Mouse (Mus musculus): ENCODE results near the gene Slamf7. TPM values are rescaled to one million over a fixed set of nuclear protein-coding genes. Genes with fewer than 3 reads are reported as not detected.

Slamf7 gene
- polyA plus RNA-seq, 1 experiment from 2014 or later: not detected

GRCm38 (mm10) chr1:171610781-171611180 lies 42.1 kb downstream of the Slamf7 start:
- Histone ChIP-seq H3K4me3 (replicated peaks) (no peak overlapping the region), H3K27ac (no peak overlapping the region), H3K4me1 (replicated peaks) (no peaks in the 10 kb centered on the region), H3K27me3 (no peaks in the 10 kb centered on the region), H3K9ac (no peak overlapping the region), H3K4me2 (no peak overlapping the region), H3K36me3 (no peaks in the 10 kb centered on the region), H3K9me3 (replicated peaks) (no peaks in the 10 kb centered on the region)
- ATAC-seq (ENCODE audit: low read depth) (no peak), DNase-seq (no peak)
- 0% methylated on average over 1 of the region's 1 CpGs for WGBS (ENCODE audit: insufficient replicate concordance)

GRCm38 (mm10) chr1:171610026-171610425 lies 42.8 kb downstream of the Slamf7 start:
- Histone ChIP-seq H3K4me2 (no peak overlapping the region), H3K9me3 (replicated peaks) (no peaks in the 10 kb centered on the region), H3K4me1 (replicated peaks) (no peaks in the 10 kb centered on the region), H3K27ac (no peak overlapping the region), H3K27me3 (no peaks in the 10 kb centered on the region), H3K4me3 (replicated peaks) (no peak overlapping the region), H3K9ac (no peak overlapping the region), H3K36me3 (no peaks in the 10 kb centered on the region)
- DNase-seq: peak; percentile 15
- ATAC-seq (ENCODE audit: low read depth): no peak
- 69% methylated on average over 2 of the region's 2 CpGs for WGBS (ENCODE audit: insufficient replicate concordance)

GRCm38 (mm10) chr1:171607176-171607575 lies 45.7 kb downstream of the Slamf7 start, which contains the start of gene Ly9:
Ly9 (minus strand) TSS chr1:171607410.
- no peaks in the 10 kb centered on the region for H3K27me3 ChIP-seq
- 23% methylated on average over 9 of the region's 9 CpGs for WGBS (ENCODE audit: insufficient replicate concordance)
- H3K9me3 ChIP-seq (replicated peaks): no peaks in the 10 kb centered on the region
- ATAC-seq (ENCODE audit: low read depth) (no peak), DNase-seq (no peak)
- H3K4me1 ChIP-seq (replicated peaks): no peaks in the 10 kb centered on the region
- peak within 1 kb of the TSS; percentile 25; the same call in 1 of the 2 replicates for H3K4me2 ChIP-seq
- H3K9ac ChIP-seq: no peak within 1 kb of the TSS
- H3K27ac ChIP-seq: no peak within 1 kb of the TSS
- H3K36me3 ChIP-seq: no peaks in the 10 kb centered on the region
- no peak within 1 kb of the TSS for H3K4me3 ChIP-seq (replicated peaks)

- Histone ChIP-seq H3K27ac (no peak overlapping the region), H3K4me2 (no peak overlapping the region), H3K4me1 (replicated peaks) (no peaks in the 10 kb centered on the region), H3K9ac (no peak overlapping the region), H3K9me3 (replicated peaks) (no peaks in the 10 kb centered on the region), H3K4me3 (replicated peaks) (no peak overlapping the region), H3K27me3 (no peaks in the 10 kb centered on the region), H3K36me3 (no peaks in the 10 kb centered on the region)
- 58% methylated on average over 3 of the region's 3 CpGs for WGBS (ENCODE audit: insufficient replicate concordance)
- ATAC-seq (ENCODE audit: low read depth) (no peak), DNase-seq (no peak)
Measured at GRCm38 (mm10) chr1:171606656-171607055, 46.2 kb downstream of the Slamf7 start.

- Histone ChIP-seq H3K4me3 (replicated peaks) (no peak overlapping the region), H3K27ac (no peak overlapping the region), H3K9ac (no peak overlapping the region), H3K4me2 (no peak overlapping the region), H3K36me3 (no peaks in the 10 kb centered on the region), H3K4me1 (replicated peaks) (no peaks in the 10 kb centered on the region), H3K9me3 (replicated peaks) (no peaks in the 10 kb centered on the region), H3K27me3 (no peaks in the 10 kb centered on the region)
- no peak for DNase-seq
- ATAC-seq (ENCODE audit: low read depth): no peak
- WGBS (ENCODE audit: insufficient replicate concordance): 52% methylated on average over 3 of the region's 3 CpGs
Measured at GRCm38 (mm10) chr1:171604686-171605085, 48.1 kb downstream of the Slamf7 start.

GRCm38 (mm10) chr1:171584584-171584983 lies 68.3 kb downstream of the Slamf7 start:
- DNase-seq (peak; percentile 36), ATAC-seq (ENCODE audit: low read depth) (peak; percentile 93)
- Histone ChIP-seq H3K9ac (no peak overlapping the region), H3K27me3 (no peaks in the 10 kb centered on the region), H3K4me2 (no peak overlapping the region), H3K27ac (no peak overlapping the region), H3K36me3 (no peaks in the 10 kb centered on the region), H3K4me1 (replicated peaks) (peaks cover 17% of the 10 kb centered on the region), H3K9me3 (replicated peaks) (no peaks in the 10 kb centered on the region), H3K4me3 (replicated peaks) (no peak overlapping the region)
- 25% methylated on average over 2 of the region's 2 CpGs for WGBS (ENCODE audit: insufficient replicate concordance)

Small RNA genes within 50 kb of the gene (microRNA-seq; reads per million reads assigned to microRNA genes)
- gene Mir7683: not detected

Other genes with a start within 250 kb of the Slamf7 start
- gene Usf1, start 241.7 kb downstream of the Slamf7 start, polyA plus RNA-seq (2015; fragmentation: Nextera tagmentation; extraction: Ambion mirVana): 20.9 and 25.3 TPM in 2 replicates
- 1.3 and 1.6 TPM in 2 replicates for gene Tstd1, start 234.2 kb downstream of the Slamf7 start, polyA plus RNA-seq (2015; fragmentation: Nextera tagmentation; extraction: Ambion mirVana)
- gene F11r, start 215.5 kb downstream of the Slamf7 start, polyA plus RNA-seq (2015; fragmentation: Nextera tagmentation; extraction: Ambion mirVana): 20.6 and 24.3 TPM in 2 replicates
- 3.5 and 3.7 TPM in 2 replicates for gene Alyref2, start 149.6 kb downstream of the Slamf7 start, polyA plus RNA-seq (2015; fragmentation: Nextera tagmentation; extraction: Ambion mirVana)
- gene Itln1, start 117.7 kb downstream of the Slamf7 start, polyA plus RNA-seq (2015; fragmentation: Nextera tagmentation; extraction: Ambion mirVana): not detected in 2 replicates
- 0.37 and 0.46 TPM in 2 replicates for gene Cd244a, start 93.8 kb downstream of the Slamf7 start, polyA plus RNA-seq (2015; fragmentation: Nextera tagmentation; extraction: Ambion mirVana)
- 0.95 and 1.4 TPM in 2 replicates for gene Ly9, start 45.6 kb downstream of the Slamf7 start, polyA plus RNA-seq (2015; fragmentation: Nextera tagmentation; extraction: Ambion mirVana)
- gene Cd48, start 29.0 kb upstream of the Slamf7 start, polyA plus RNA-seq (2015; fragmentation: Nextera tagmentation; extraction: Ambion mirVana): 10.3 and 11.2 TPM in 2 replicates
- gene Slamf1, start 114.1 kb upstream of the Slamf7 start, polyA plus RNA-seq (2015; fragmentation: Nextera tagmentation; extraction: Ambion mirVana): 2.4 and 2.7 TPM in 2 replicates
- 3.8 and 6.3 TPM in 2 replicates for gene Cd84, start 186.7 kb upstream of the Slamf7 start, polyA plus RNA-seq (2015; fragmentation: Nextera tagmentation; extraction: Ambion mirVana)
- not detected in 2 replicates for gene Gm10521, start 242.6 kb upstream of the Slamf7 start, polyA plus RNA-seq (2015; fragmentation: Nextera tagmentation; extraction: Ambion mirVana)